Mouse (Mus musculus): ENCODE data around the gene Arrdc4. TPM values are rescaled to one million over a fixed set of nuclear protein-coding genes. Genes with fewer than 3 reads are reported as not detected.

Arrdc4 gene
- total RNA-seq (2017) = 14.4 and 22.3 TPM in 2 replicates

DNA sequence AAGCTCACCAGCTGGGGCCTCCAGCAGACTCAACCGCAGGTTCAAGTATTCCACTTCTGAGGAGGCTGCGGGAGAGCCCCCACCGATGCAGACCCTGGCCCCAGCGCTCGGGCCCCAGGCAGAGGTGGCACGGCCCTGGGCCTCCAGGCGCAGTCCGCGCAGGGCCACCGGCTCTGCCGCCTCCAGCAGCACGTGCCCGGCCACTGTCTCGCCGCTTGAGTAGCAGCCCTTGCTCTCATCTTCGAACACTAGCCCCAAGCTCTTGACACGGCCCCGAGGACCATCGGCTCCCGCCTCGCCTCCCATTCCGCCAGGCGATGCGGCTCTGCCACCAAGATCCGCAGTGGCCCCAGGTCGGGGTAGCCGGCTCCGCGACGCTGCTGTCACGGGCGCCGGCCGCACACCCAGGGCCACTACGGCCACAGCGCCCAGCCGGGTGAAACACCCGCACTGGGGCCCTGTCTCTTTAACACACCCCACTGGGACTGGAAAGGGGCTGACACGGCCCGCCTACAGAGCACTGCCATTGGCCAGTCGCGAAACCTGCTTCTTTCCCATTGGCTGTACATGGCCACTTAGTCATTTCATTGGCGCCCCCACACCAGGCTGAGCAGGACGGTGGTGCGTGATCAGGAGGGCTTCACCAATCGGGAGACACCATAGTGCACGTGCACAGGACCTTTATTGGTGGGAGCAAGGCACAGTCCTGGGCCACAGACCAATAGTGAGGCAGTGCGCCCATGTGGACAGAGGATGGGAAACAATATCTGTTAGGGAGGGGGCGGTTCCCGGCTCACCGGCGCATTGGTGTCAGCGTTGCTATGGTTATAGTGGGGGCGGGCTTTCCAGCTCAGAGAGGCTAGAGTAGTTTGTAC lies at the start of gene Arrdc4:
Gene Arrdc4, minus strand, starts transcription at position 481 of the 875 bp plus-strand sequence.
- peak; percentile 99 for ATAC-seq (replicated peaks in 1 of 2; ENCODE audit: insufficient read depth in 1 of 2, low FRiP score in 2 of 2, low TSS enrichment in 1 of 2, low read depth in 1 of 2, poor library complexity in 2 of 2, severe bottlenecking in 2 of 2)

DNA sequence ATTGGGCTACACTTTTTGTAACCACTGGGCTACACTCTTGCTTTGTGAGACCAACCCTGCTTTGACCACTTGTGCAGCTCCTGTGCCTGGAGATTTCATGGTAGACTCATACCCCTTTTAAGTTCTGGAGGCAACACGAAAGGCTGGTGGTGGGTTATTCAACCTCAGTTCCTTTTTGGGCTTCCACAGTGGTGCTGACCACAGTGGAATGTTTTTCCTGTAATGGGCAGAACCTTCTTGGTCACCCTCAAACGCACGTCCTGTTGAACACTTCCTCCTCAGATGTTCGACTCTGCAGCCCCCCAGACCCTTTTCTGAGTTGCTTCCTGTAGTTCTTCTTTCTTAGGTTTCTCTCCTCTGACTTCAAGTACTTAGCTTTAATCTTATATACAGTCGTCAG lies 46.5 kb upstream of the Arrdc4 start:
- peak; percentile 75 to 84 for ATAC-seq (replicated peaks in 1 of 2; ENCODE audit: insufficient read depth in 1 of 2, low FRiP score in 2 of 2, low TSS enrichment in 1 of 2, low read depth in 1 of 2, poor library complexity in 2 of 2, severe bottlenecking in 2 of 2)

DNA sequence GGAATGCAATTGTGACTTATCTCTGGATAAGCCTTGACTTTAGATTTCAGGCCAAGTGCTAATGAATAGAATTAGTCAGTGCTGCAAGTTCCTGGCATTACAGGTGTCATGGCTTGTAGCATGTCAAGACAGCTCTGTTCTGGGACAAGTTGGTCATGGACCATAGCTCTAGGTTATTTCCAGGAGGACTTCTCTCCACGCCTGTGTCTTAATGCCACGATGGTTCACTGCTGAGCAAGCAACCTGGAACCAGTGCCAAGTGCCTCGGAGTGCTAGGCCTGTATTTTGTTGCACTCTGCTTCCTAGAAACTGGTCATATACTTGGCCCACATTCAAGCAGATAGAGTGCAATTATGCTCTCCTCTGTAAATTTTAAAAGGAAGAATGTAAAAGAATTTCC lies 39.7 kb upstream of the Arrdc4 start:
- ATAC-seq (replicated peaks in 1 of 2; ENCODE audit: insufficient read depth in 1 of 2, low FRiP score in 2 of 2, low TSS enrichment in 1 of 2, low read depth in 1 of 2, poor library complexity in 2 of 2, severe bottlenecking in 2 of 2) = no peak

DNA sequence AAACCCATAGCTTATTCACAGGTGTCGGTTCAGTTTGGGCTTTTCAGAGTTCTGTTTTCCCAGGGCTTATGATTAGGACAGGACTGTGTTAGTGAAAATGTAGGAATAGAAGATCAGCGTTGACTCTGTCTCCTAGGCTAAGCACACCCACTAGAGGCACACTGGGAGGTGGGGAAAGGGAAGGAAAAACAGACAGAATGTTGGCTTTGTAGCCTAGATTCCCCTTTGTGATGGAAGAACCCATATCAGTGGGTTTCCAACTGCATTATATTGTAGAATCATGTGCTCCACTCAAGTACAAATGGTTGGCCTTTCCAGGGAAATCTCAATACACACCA lies 22.7 kb upstream of the Arrdc4 start:
- ATAC-seq (replicated peaks in 1 of 2; ENCODE audit: insufficient read depth in 1 of 2, low FRiP score in 2 of 2, low TSS enrichment in 1 of 2, low read depth in 1 of 2, poor library complexity in 2 of 2, severe bottlenecking in 2 of 2) = no peak

DNA sequence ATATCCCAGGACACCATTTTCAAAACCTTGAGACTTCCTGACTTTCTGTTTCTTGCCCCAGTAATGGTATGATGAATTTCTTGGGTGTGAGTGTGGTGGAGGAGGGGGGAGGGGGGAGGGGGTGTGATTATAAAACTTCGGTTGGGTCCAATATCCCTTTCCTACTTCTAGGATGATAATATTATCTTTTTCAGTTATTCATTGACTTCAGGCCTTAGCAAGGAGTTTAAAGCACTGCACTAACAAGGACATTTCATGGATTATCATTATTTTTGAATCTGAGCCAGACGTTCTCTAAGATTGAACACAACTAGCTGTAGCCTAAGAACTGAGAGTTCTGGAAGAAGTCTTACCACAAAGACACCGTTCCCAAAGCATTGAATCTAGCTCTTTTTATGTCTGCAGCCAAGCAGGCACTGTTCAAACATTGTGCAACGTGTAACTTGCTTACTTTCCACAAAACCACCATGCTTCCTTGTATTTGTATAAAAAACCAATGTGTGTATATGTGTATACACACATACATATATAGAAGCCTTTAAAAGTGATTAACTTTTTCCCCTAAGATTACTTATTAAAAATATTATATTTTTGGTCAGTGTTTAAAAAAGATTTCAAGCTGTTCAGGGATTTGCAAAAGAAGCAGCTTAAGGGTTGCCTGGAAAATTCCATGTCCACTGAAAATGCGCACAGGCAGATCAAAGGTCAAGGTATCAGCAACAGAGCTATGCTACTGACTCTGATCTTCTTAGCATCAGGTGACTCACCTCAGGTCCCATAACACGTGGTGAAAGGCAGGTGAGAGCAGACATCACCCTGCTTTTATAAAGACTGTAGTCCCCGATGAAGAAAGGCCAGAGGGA lies 22.1 kb upstream of the Arrdc4 start:
- no peak for ATAC-seq (replicated peaks in 1 of 2; ENCODE audit: insufficient read depth in 1 of 2, low FRiP score in 2 of 2, low TSS enrichment in 1 of 2, low read depth in 1 of 2, poor library complexity in 2 of 2, severe bottlenecking in 2 of 2)

DNA sequence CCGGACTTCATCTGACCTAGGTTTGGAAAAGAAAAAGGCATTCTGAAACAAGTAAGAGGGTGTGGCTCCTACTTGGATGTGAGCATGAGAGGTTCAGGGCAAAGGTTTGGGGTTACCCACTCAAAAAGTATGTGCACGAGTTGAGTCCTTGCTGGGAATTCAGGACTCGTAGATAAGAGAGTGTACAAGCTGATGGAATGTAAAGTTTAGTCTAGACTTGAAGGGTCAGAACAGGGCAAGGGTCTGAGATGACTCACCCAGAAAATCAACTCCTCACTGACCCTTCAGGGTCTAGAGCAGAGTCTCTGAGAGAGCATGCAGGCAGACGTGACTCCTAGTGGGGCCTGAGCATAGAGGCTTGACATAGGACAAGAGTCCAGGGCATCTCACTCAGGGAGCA lies 16.9 kb upstream of the Arrdc4 start:
- no peak for ATAC-seq (replicated peaks in 1 of 2; ENCODE audit: insufficient read depth in 1 of 2, low FRiP score in 2 of 2, low TSS enrichment in 1 of 2, low read depth in 1 of 2, poor library complexity in 2 of 2, severe bottlenecking in 2 of 2)

DNA sequence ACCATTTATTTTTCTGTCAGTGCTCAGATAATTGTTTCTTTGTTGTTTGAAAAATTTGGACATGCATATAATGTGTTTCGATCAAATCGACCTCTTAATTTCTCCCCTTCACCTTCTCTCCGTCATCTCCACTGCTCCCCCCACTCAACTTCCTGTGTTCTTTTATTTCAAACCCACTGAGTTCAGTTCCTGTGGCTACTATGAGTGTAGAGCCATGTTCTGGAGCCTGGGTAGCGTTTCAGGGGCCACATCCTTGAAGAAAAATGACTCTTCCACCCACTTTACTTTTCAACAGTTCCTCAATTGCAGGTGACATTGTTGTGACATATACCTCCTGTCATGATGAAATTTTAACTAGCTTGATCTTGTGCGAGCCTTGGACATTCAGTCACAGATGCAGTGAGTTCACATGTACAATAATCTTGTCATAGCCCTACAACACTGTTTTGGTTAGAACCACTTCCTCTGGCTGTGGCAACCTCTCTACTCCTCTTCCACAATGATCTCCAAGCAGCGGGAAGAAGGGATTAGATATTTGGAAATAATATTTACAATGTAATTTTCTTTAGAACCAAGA lies 10.2 kb upstream of the Arrdc4 start:
- peak in 1 of 2 experiments; percentile 29; a peak in 1 of 4 replicates for ATAC-seq (replicated peaks in 1 of 2; ENCODE audit: insufficient read depth in 1 of 2, low FRiP score in 2 of 2, low TSS enrichment in 1 of 2, low read depth in 1 of 2, poor library complexity in 2 of 2, severe bottlenecking in 2 of 2)

DNA sequence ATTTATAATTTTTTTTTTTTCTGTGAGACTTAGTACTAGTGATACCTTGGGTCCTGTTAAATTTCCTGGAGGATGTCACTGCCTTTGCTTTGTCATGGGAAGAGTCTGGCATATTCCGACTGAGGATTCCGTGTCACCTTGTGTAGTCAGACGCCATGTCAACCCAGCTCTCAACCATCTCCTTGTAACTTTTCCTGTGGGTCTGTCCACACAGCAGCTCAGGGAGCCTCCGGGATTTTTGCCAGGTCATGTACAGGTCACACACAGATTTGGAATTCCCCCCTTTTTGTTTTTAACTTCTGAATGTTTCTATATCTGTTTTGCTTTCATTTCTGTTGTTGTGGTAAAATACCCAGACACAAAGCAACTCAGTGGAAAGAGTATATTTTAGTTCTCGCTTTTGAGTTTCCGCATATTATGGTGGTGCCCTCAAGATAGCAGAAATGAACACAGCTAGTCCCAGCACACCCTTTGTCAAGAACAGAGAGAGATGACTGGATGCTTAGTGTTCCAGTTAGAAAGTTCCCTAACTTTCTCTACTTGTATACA lies 7.7 kb upstream of the Arrdc4 start:
- ATAC-seq (replicated peaks in 1 of 2; ENCODE audit: insufficient read depth in 1 of 2, low FRiP score in 2 of 2, low TSS enrichment in 1 of 2, low read depth in 1 of 2, poor library complexity in 2 of 2, severe bottlenecking in 2 of 2) = no peak

DNA sequence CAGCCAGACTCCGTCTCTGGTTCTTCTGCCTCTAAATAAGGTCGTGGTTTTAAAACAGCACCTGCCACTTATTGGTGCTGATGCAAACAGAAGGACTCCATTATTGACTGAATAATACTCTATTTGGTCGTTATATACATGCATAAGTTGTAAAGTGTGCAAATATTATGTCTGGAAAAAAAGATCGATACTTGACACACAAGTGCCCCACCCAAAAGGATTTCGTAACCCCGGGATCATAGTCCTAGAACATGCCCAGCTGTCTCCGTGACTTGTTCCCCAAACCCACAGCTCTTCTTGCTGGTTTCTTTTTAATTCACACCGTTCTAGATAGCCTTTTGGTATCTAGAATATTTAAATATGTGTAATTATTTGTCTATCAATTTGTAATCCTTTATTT lies 878 bp upstream of the Arrdc4 start:
- ATAC-seq (replicated peaks in 1 of 2; ENCODE audit: insufficient read depth in 1 of 2, low FRiP score in 2 of 2, low TSS enrichment in 1 of 2, low read depth in 1 of 2, poor library complexity in 2 of 2, severe bottlenecking in 2 of 2) = no peak

DNA sequence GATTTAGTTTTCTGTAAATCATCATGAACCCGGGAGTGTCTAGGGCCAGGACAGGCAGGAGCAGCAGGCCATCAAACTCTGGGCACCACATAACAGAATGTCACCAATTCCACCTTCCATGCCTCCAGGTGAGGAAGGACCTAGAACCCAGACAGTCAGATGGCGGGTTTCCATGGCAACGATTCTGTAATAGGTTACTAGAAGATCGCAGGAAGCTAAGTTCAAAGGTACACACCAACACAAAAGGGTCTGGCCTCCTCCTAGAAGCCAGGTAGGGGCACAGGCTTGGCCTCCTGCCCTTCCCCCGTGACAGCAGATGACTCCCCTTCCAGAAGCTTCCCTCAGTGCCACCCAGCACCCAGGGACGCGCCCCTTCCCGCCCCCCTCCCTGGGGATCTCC lies 680 bp downstream of the Arrdc4 start:
- ATAC-seq (replicated peaks in 1 of 2; ENCODE audit: insufficient read depth in 1 of 2, low FRiP score in 2 of 2, low TSS enrichment in 1 of 2, low read depth in 1 of 2, poor library complexity in 2 of 2, severe bottlenecking in 2 of 2) = no peak; a peak in 1 of 4 replicates

DNA sequence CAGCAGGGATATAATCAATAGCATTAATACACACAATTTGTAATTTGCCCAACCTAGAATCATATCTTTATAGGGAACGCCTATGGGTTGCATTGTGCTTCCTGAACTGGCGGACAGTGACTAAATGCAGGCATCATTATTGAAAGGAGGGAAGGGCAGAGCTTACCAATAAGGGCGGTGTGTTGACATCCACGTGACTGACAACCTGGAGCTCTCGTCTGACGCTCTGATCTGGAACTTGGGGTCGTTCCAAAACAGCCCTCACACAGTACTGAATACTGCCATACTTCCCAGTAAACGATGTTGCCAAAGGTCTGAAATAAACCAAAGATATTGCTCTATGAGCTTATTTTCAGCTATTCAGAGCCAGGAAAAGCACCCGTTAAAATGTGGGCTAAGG lies 4.4 kb downstream of the Arrdc4 start:
- no peak for ATAC-seq (replicated peaks in 1 of 2; ENCODE audit: insufficient read depth in 1 of 2, low FRiP score in 2 of 2, low TSS enrichment in 1 of 2, low read depth in 1 of 2, poor library complexity in 2 of 2, severe bottlenecking in 2 of 2)

DNA sequence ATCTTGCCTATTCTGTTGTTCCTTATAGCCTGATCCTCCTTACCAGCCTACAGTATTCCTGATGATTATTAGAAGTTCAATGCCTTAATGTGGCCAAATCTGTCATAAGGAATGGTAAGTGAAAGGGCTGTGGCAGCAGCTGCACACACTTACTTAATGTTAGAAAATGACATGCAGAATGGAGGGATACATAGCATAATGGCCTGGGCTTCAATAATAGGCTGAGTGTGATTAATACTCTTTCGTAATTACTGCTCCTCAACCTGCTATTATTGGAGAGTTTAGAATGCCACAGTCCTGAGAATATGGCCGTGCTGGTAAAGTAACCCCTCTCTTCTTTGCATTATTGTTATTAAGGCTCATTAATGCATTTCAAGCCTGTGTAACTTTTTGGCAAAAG lies 4.8 kb downstream of the Arrdc4 start:
- no peak for ATAC-seq (replicated peaks in 1 of 2; ENCODE audit: insufficient read depth in 1 of 2, low FRiP score in 2 of 2, low TSS enrichment in 1 of 2, low read depth in 1 of 2, poor library complexity in 2 of 2, severe bottlenecking in 2 of 2)

DNA sequence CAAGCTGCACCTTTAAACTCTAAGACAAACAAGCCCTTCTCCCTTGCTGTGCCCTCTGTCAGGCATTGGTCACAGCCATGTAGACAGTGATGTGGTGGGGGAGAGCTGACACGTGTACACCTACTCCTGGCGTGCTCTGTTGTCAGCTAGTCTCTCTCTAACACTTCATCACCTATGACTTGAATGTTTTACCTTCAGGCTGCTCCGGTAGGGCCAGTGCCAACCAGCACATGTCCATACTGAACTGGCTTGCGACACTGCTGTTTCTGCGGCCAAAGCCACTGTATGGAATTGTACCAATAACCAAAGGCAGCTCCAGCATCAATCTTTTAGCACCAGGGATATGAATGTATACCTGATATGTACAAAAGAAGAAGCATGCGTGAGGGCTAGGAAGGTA lies 8.3 kb downstream of the Arrdc4 start:
- ATAC-seq (replicated peaks in 1 of 2; ENCODE audit: insufficient read depth in 1 of 2, low FRiP score in 2 of 2, low TSS enrichment in 1 of 2, low read depth in 1 of 2, poor library complexity in 2 of 2, severe bottlenecking in 2 of 2) = no peak

DNA sequence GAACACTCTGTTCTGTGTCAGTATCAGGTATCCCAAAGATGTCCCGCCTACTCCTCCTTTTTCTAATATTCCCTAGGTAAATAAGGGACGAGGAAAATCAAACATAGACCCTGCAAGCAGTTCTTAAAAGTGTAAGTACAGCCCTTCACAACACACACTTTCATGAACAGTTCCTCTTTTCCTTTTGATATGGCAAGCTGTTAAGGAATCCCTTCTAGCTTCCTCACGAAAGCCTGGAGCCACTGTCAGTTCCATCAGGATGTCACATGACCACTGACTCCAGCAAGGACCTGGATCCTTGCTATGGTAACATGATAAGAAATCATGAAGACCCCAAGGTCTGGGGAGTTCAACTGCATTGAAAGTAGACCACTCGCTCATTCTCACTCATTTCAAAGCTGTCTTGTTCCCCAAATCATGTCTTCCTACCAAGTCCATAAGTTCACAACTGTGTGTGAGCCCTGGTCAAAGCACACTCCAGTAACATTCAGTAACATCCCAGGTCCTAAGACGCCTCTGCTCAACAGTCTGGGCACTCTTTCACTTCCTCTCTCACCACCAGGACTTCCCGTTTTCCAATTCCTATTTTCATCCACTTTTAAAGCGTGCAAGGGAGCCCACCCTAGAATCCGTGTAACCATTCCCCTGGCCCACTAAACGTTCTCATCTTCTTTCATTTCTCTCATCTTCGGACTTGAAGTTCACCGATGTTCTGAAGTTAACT lies 10.2 kb downstream of the Arrdc4 start:
- peak; percentile 42 to 80 for ATAC-seq (replicated peaks in 1 of 2; ENCODE audit: insufficient read depth in 1 of 2, low FRiP score in 2 of 2, low TSS enrichment in 1 of 2, low read depth in 1 of 2, poor library complexity in 2 of 2, severe bottlenecking in 2 of 2)

DNA sequence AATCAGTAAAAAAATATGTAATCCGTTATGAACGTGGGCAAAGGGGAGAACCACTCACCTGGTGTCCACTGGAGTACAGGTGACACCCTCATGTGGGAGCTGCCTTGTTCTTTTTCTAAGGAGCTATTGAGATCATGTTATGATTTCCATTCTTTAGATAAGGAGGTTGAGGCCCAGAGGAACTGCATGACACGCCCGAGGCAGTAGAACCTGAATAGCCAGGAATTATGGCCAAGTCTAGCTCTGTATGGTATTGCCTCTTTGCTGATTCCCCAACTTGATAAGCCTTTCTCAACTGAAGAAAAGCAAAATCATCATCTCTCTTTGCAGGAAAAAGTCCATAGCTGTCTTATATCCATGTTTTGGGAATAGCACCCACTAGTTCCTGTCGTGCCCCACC lies 22.7 kb downstream of the Arrdc4 start:
- ATAC-seq (replicated peaks in 1 of 2; ENCODE audit: insufficient read depth in 1 of 2, low FRiP score in 2 of 2, low TSS enrichment in 1 of 2, low read depth in 1 of 2, poor library complexity in 2 of 2, severe bottlenecking in 2 of 2) = no peak

DNA sequence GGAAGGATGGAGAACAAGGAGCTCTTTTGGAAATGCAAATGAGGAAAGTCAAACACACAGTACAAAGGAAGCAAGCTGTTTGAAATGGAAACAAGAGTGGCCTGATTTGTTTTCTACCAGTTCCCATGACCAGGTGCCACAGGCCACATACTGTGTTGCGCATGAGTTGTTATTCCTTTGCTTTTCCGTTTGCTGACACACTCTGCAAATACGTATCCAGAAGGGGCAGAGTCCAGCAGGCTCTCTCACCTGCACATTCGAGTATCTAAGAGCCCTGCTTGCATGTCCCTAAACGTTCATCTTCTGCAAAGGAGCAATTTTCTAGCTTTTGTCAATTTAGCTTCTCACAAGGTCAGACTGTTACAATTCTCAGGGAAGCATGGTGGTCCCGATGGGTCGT lies 24.3 kb downstream of the Arrdc4 start:
- ATAC-seq (replicated peaks in 1 of 2; ENCODE audit: insufficient read depth in 1 of 2, low FRiP score in 2 of 2, low TSS enrichment in 1 of 2, low read depth in 1 of 2, poor library complexity in 2 of 2, severe bottlenecking in 2 of 2) = no peak

DNA sequence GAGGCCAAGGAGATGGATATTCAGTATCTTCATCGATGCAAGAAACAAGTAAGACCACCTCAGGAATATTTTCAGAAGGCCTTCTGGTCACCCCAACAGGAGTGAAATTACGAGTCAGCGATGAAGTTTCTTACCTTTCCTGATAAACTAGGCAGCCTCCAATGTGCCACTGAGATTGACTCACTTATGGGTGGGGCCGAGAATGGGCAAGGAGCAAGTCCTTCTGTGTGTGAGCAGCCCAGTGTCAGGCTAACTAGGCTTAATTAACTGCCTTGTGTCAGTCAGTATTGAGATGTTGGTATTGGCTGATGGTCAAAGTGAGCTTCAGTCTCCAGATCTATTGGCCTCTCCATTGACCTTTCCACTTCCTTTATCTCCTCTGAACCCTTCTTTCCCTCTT lies 27.5 kb downstream of the Arrdc4 start:
- no peak for ATAC-seq (replicated peaks in 1 of 2; ENCODE audit: insufficient read depth in 1 of 2, low FRiP score in 2 of 2, low TSS enrichment in 1 of 2, low read depth in 1 of 2, poor library complexity in 2 of 2, severe bottlenecking in 2 of 2)

All from hematopoietic stem cell, adult 5-6 weeks (primary cell).